10 mouse cellular contexts compared by ENCODE assay signal in the genomic region with DNA sequence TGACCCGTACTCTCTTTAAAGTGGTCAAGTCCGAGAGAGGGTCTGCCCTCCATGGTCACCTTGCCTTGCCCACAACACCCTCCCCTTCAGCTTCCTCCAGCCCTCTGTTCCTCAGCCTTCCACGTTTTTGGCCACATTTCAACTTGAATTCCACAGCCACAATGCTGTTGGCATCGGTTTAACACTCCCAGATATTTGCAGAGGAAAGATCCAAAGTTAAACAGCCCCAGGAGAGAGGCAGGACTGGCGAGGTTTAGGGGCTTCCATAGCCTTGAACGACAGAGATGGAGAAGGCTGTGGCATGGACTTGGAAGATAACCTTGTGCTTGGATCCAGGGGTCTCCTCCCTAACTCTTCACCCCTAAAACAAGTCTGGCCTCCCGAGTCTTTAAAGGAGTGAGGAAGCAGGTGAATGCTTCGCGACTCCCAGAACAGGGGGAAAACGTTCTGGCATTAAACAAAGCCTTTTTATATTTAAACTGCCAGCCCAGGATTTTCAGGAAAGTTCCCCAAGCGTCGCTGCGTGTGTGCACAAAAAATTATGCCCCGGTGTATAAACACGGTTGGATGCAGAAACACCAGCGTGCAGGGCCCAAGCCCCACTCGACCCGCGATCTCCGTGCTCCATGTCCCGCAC. TPM values are rescaled to one million over a fixed set of nuclear protein-coding genes. Genes with fewer than 3 reads are reported as not detected.
DNase-seq lines count a peak whose midpoint lies in the region; ATAC-seq and TF ChIP-seq lines count a peak whose summit lies in the region.
"Had no signal": no experiment of that assay in that cellular context is flagged by ENCODE, and none has a peak within 500 bp of the region (broad histone marks: within the 10 kb centered on the region; RNA-seq: fewer than 3 reads in every experiment).

No protein-coding gene starts in this region.

- no peak for DNase-seq in layer of hippocampus, adult 2 months (ENCODE audit: low spot score in 2 of 2)
- DNase-seq in layer of hippocampus, postnatal 10 days (ENCODE audit: low spot score in 2 of 2): no peak
- no peak for DNase-seq in thymus, adult 2 months
- no peak for DNase-seq in cerebellum, adult 18-20 months
- no peak for DNase-seq in left cerebral cortex, adult 9 months (ENCODE audit: low spot score in 2 of 2)

- H3K27ac ChIP-seq in layer of hippocampus, adult 2 months: 0 out of 2 replicates have a peak overlapping the region, but pooled peaks have one; percentile 14
- H3K27ac ChIP-seq in forebrain, embryonic 13.5 days: no peak overlapping the region; the same call in 1 of the 2 replicates
- H3K27ac ChIP-seq in kidney, embryonic 16.5 days (ENCODE audit: low read length): no peak overlapping the region
- peak overlapping the region; percentile 34; the same call in 1 of the 2 replicates for H3K27ac ChIP-seq in neural tube, embryonic 13.5 days (replicated peaks)
- no peak overlapping the region for H3K27ac ChIP-seq in thymus, adult 2 months (ENCODE audit: control insufficient read depth, insufficient read depth, low read length)
- H3K27ac ChIP-seq: macrophage had no signal

- H3K9me3 ChIP-seq in forebrain, embryonic 13.5 days (replicated peaks): no peaks in the 10 kb centered on the region
- H3K9me3 ChIP-seq in kidney, embryonic 16.5 days (ENCODE audit: low read length): no peaks in the 10 kb centered on the region
- no peaks in the 10 kb centered on the region for H3K9me3 ChIP-seq in neural tube, embryonic 13.5 days

- no peaks in the 10 kb centered on the region for H3K36me3 ChIP-seq in forebrain, embryonic 13.5 days (ENCODE audit: poor library complexity, severe bottlenecking)
- no peaks in the 10 kb centered on the region for H3K36me3 ChIP-seq in kidney, embryonic 16.5 days (ENCODE audit: insufficient read depth, low read length)
- no peaks in the 10 kb centered on the region for H3K36me3 ChIP-seq in neural tube, embryonic 13.5 days
- no peaks in the 10 kb centered on the region for H3K36me3 ChIP-seq in thymus, adult 2 months (ENCODE audit: control insufficient read depth, insufficient read depth, low read length)

- H3K9ac ChIP-seq in forebrain, embryonic 13.5 days: peak overlapping the region; percentile 63
- H3K9ac ChIP-seq in kidney, embryonic 16.5 days (replicated peaks; ENCODE audit: low read length): peak overlapping the region; percentile 39
- H3K9ac ChIP-seq in neural tube, embryonic 13.5 days: peak overlapping the region; percentile 57

- peak overlapping the region; percentile 38 for H3K4me3 ChIP-seq in layer of hippocampus, adult 2 months
- peak overlapping the region; percentile 28 for H3K4me3 ChIP-seq in forebrain, embryonic 13.5 days
- peak overlapping the region; percentile 40 for H3K4me3 ChIP-seq in kidney, embryonic 16.5 days (ENCODE audit: low read length)
- peak overlapping the region; percentile 27 for H3K4me3 ChIP-seq in neural tube, embryonic 13.5 days
- no peak overlapping the region for H3K4me3 ChIP-seq in thymus, adult 2 months (ENCODE audit: control insufficient read depth, insufficient read depth, low read length)
- H3K4me3 ChIP-seq: erythroblast, embryonic 14.5 days had no signal

- no peak for TF ChIP-seq CTCF in layer of hippocampus, adult 2 months (conservative IDR thresholded peaks at IDR 0.05)
- no peak for TF ChIP-seq CTCF in thymus, adult 2 months (IDR thresholded peaks at IDR 0.05; ENCODE audit: borderline replicate concordance, control insufficient read depth, extremely low read depth, insufficient read depth, low read length, poor library complexity)

- ATAC-seq in forebrain, embryonic 13.5 days: no peak
- ATAC-seq in kidney, embryonic 16.5 days (ENCODE audit: low FRiP score, low TSS enrichment): no peak
- no peak for ATAC-seq in neural tube, embryonic 13.5 days (ENCODE audit: low read depth)

- no peak for TF ChIP-seq POLR2A in thymus, adult 2 months (IDR thresholded peaks at IDR 0.05; ENCODE audit: control insufficient read depth, extremely low read depth, insufficient read depth, low read length, poor library complexity)

- H3K4me2 ChIP-seq in forebrain, embryonic 13.5 days: peak overlapping the region; percentile 63
- peak overlapping the region; percentile 64 for H3K4me2 ChIP-seq in kidney, embryonic 16.5 days (replicated peaks; ENCODE audit: low read depth, low read length)
- H3K4me2 ChIP-seq in neural tube, embryonic 13.5 days: peak overlapping the region; percentile 57

- 7% methylated on average over 21 of the region's 21 CpGs for WGBS in forebrain, embryonic 13.5 days
- WGBS in kidney, embryonic 16.5 days: 11% methylated on average over 21 of the region's 21 CpGs
- WGBS in neural tube, embryonic 13.5 days: 11% methylated on average over 21 of the region's 21 CpGs
- WGBS in thymus, adult 2 months: 25% methylated on average over 21 of the region's 21 CpGs

- peaks cover 14% of the 10 kb centered on the region for H3K27me3 ChIP-seq in forebrain, embryonic 13.5 days
- no peaks in the 10 kb centered on the region; the same call in 1 of the 2 replicates for H3K27me3 ChIP-seq in kidney, embryonic 16.5 days (ENCODE audit: insufficient read depth, low read length)
- peaks cover 15% of the 10 kb centered on the region for H3K27me3 ChIP-seq in neural tube, embryonic 13.5 days
- H3K27me3 ChIP-seq in thymus, adult 2 months (ENCODE audit: control insufficient read depth, insufficient read depth, low read length): no peaks in the 10 kb centered on the region; the same call in 1 of the 2 replicates

- H3K4me1 ChIP-seq in forebrain, embryonic 13.5 days: peaks cover 22% of the 10 kb centered on the region
- peaks cover 20% of the 10 kb centered on the region for H3K4me1 ChIP-seq in kidney, embryonic 16.5 days (ENCODE audit: insufficient read depth, low read length)
- H3K4me1 ChIP-seq in neural tube, embryonic 13.5 days (replicated peaks): peaks cover 20% of the 10 kb centered on the region
- H3K4me1 ChIP-seq in thymus, adult 2 months (replicated peaks; ENCODE audit: control insufficient read depth, insufficient read depth, low read length): no peaks in the 10 kb centered on the region

RNA-seq across cellular contexts. Expression of gene Zfp423, which starts 14.8 kb away (rescaled TPM):
- 10 to 100 TPM; 24.0 to 26.6 TPM for total RNA-seq in layer of hippocampus, adult 2 months (2021)
- 10 to 100 TPM; 20.9 to 27.1 TPM for total RNA-seq in layer of hippocampus, postnatal 10 days (2021)
- polyA plus RNA-seq in forebrain, embryonic 13.5 days (2015; fragmentation: Nextera tagmentation; extraction: Ambion mirVana): 21.5 and 23.2 TPM in 2 replicates
- polyA plus RNA-seq in kidney, embryonic 16.5 days (2015; fragmentation: Nextera tagmentation; extraction: Ambion mirVana): 9.1 and 11.4 TPM in 2 replicates
- 35.5 and 57.9 TPM in 2 replicates for polyA plus RNA-seq in neural tube, embryonic 13.5 days (2015; fragmentation: Nextera tagmentation; extraction: Ambion mirVana)
- 2.5 and 2.7 TPM in 2 replicates for polyA plus RNA-seq in thymus, adult 2 months (2012; rRNA removed)
- polyA plus RNA-seq: erythroblast, embryonic 14.5 days; macrophage had no signal

Comparison
In these comparisons a context has a peak if more than half of its experiments do, and no peak if none do; other contexts are left out.
1. H3K27ac ChIP-seq: peak in layer of hippocampus, adult 2 months (single experiment) and neural tube, embryonic 13.5 days (single experiment); none in forebrain, embryonic 13.5 days (single experiment), kidney, embryonic 16.5 days (single experiment) and thymus, adult 2 months (single experiment).
2. Peak in every context shown above with its lines, with median percentiles within 50 percentile points of each other: H3K4me2 ChIP-seq and H3K9ac ChIP-seq.